Mouse (Mus musculus): Measurements from ENCODE around the gene Rps6ka5.

The Rps6ka5 gene

GRCm38 (mm10) chr12:100726651-100727050, at the start of gene Rps6ka5:
TSS of gene Rps6ka5 (minus strand) at chr12:100726983.
- DNase-seq (ENCODE audit: low read depth, low spot score): no peak

GRCm38 (mm10) chr12:100775911-100776581, 49.3 kb upstream of the Rps6ka5 start:
- DNase-seq (ENCODE audit: low read depth, low spot score): no peak

GRCm38 (mm10) chr12:100775291-100775690, 48.5 kb upstream of the Rps6ka5 start:
- no peak for DNase-seq (ENCODE audit: low read depth, low spot score)

- DNase-seq (ENCODE audit: low read depth, low spot score): no peak
Observed at GRCm38 (mm10) chr12:100774756-100775155, 48.0 kb upstream of the Rps6ka5 start.

- peak; percentile 59 for DNase-seq (ENCODE audit: low read depth, low spot score)
Observed at GRCm38 (mm10) chr12:100772230-100772984, 45.6 kb upstream of the Rps6ka5 start.

- DNase-seq (ENCODE audit: low read depth, low spot score): no peak
Observed at GRCm38 (mm10) chr12:100770765-100771164, 44.0 kb upstream of the Rps6ka5 start.

GRCm38 (mm10) chr12:100769871-100770270, 43.1 kb upstream of the Rps6ka5 start:
- no peak for DNase-seq (ENCODE audit: low read depth, low spot score)

GRCm38 (mm10) chr12:100764329-100765018, 37.7 kb upstream of the Rps6ka5 start:
- no peak for DNase-seq (ENCODE audit: low read depth, low spot score)

- no peak for DNase-seq (ENCODE audit: low read depth, low spot score)
Observed at GRCm38 (mm10) chr12:100762663-100763425, 36.1 kb upstream of the Rps6ka5 start.

GRCm38 (mm10) chr12:100757427-100757826, 30.6 kb upstream of the Rps6ka5 start:
- DNase-seq (ENCODE audit: low read depth, low spot score): no peak

- no peak for DNase-seq (ENCODE audit: low read depth, low spot score)
Observed at GRCm38 (mm10) chr12:100753716-100754115, 26.9 kb upstream of the Rps6ka5 start.

GRCm38 (mm10) chr12:100752977-100753376, 26.2 kb upstream of the Rps6ka5 start:
- no peak for DNase-seq (ENCODE audit: low read depth, low spot score)

- no peak for DNase-seq (ENCODE audit: low read depth, low spot score)
Observed at GRCm38 (mm10) chr12:100742468-100742867, 15.7 kb upstream of the Rps6ka5 start.

GRCm38 (mm10) chr12:100740313-100740712, 13.5 kb upstream of the Rps6ka5 start:
- DNase-seq (ENCODE audit: low read depth, low spot score): no peak

GRCm38 (mm10) chr12:100739011-100739570, 12.3 kb upstream of the Rps6ka5 start:
- no peak for DNase-seq (ENCODE audit: low read depth, low spot score)

- no peak for DNase-seq (ENCODE audit: low read depth, low spot score)
Observed at GRCm38 (mm10) chr12:100738498-100738897, 11.7 kb upstream of the Rps6ka5 start.

GRCm38 (mm10) chr12:100735581-100735980, 8.8 kb upstream of the Rps6ka5 start:
- no peak for DNase-seq (ENCODE audit: low read depth, low spot score)

- no peak for DNase-seq (ENCODE audit: low read depth, low spot score)
Observed at GRCm38 (mm10) chr12:100735156-100735555, 8.4 kb upstream of the Rps6ka5 start.

GRCm38 (mm10) chr12:100728646-100729485, 2.1 kb upstream of the Rps6ka5 start:
- peak; percentile 40 for DNase-seq (ENCODE audit: low read depth, low spot score)

GRCm38 (mm10) chr12:100727891-100728290, 1.1 kb upstream of the Rps6ka5 start:
- no peak for DNase-seq (ENCODE audit: low read depth, low spot score)

- no peak for DNase-seq (ENCODE audit: low read depth, low spot score)
Observed at GRCm38 (mm10) chr12:100725458-100725786, 1.4 kb downstream of the Rps6ka5 start.

All from CD4-positive, CD25-positive, alpha-beta regulatory T cell, adult 2 months (primary cell).